Comparison of ENCODE assay signal across 8 mouse cellular contexts in genomic region chr2:125214592-125214991, GRCm38 (mm10). TPM values are rescaled to one million over a fixed set of nuclear protein-coding genes. Genes with fewer than 3 reads are reported as not detected.
DNase-seq lines count a peak whose midpoint lies in the region; ATAC-seq and TF ChIP-seq lines count a peak whose summit lies in the region.
"Had no signal": no experiment of that assay in that cellular context is flagged by ENCODE, and none has a peak within 500 bp of the region (broad histone marks: within the 10 kb centered on the region; RNA-seq: fewer than 3 reads in every experiment).

No protein-coding gene starts in this region.

- no peak for TF ChIP-seq POLR2A in brain, embryonic 14.5 days (IDR thresholded peaks at IDR 0.05; ENCODE audit: borderline replicate concordance, extremely low read depth, insufficient read depth, insufficient read length, poor library complexity, severe bottlenecking)

- no peak overlapping the region for H3K4me3 ChIP-seq in hindbrain, embryonic 12.5 days
- H3K4me3 ChIP-seq: limb, embryonic 15.5 days had no signal

- H3K4me2 ChIP-seq in hindbrain, embryonic 12.5 days (replicated peaks), result no peak overlapping the region
- H3K4me2 ChIP-seq: limb, embryonic 15.5 days had no signal

- no peak overlapping the region for H3K27ac ChIP-seq in hindbrain, embryonic 12.5 days
- H3K27ac ChIP-seq: limb, embryonic 15.5 days had no signal

- no peaks in the 10 kb centered on the region for H3K36me3 ChIP-seq in hindbrain, embryonic 12.5 days
- H3K36me3 ChIP-seq: limb, embryonic 15.5 days had no signal

- DNase-seq in NIH3T3 (ENCODE audit: low read depth), result peak; percentile 86
- peak; percentile 82 for DNase-seq in brain, embryonic 14.5 days (ENCODE audit: low read depth)
- DNase-seq in layer of hippocampus, adult 9-11 months, result peak; percentile 17
- peak; percentile 89 for DNase-seq in right cerebral cortex, postnatal 4 days

- WGBS in hindbrain, embryonic 12.5 days, result 5% methylated on average over 3 of the region's 3 CpGs

- ATAC-seq in erythroid progenitor cell, adult 5-6 weeks (replicated peaks; ENCODE audit: low FRiP score, poor library complexity, severe bottlenecking), result peak; percentile 70; the same call in 1 of the 2 replicates
- ATAC-seq in hindbrain, embryonic 12.5 days (ENCODE audit: low FRiP score), result 0 out of 2 replicates have a peak, but pooled peaks have one; percentile 68
- peak; percentile 99 for ATAC-seq in megakaryocyte progenitor cell, adult 5-6 weeks (replicated peaks; ENCODE audit: poor library complexity)

- H3K27me3 ChIP-seq in hindbrain, embryonic 12.5 days, result no peaks in the 10 kb centered on the region
- H3K27me3 ChIP-seq: limb, embryonic 15.5 days had no signal

- no peak overlapping the region for H3K9ac ChIP-seq in hindbrain, embryonic 12.5 days
- H3K9ac ChIP-seq: limb, embryonic 15.5 days had no signal

- peak; percentile 75 for TF ChIP-seq CTCF in brain, embryonic 14.5 days (IDR thresholded peaks at IDR 0.05; ENCODE audit: borderline replicate concordance, extremely low read depth, insufficient read depth, insufficient read length)

- H3K9me3 ChIP-seq in hindbrain, embryonic 12.5 days (replicated peaks), result no peaks in the 10 kb centered on the region
- H3K9me3 ChIP-seq: limb, embryonic 15.5 days had no signal

- H3K4me1 ChIP-seq in hindbrain, embryonic 12.5 days, result no peaks in the 10 kb centered on the region
- H3K4me1 ChIP-seq: limb, embryonic 15.5 days had no signal

RNA-seq across cellular contexts. Expression of gene Dut, which starts 32.4 kb away (rescaled TPM):
- 57.0 and 77.4 TPM in 2 replicates for polyA plus RNA-seq in brain, embryonic 14.5 days (2012; rRNA removed)
- total RNA-seq in erythroid progenitor cell, adult 5-6 weeks (2015; ENCODE audit: low replicate concordance), result 69.6 and 79.3 TPM in 2 replicates
- 80.2 and 93.8 TPM in 2 replicates for total RNA-seq in erythroid progenitor cell, adult 5-6 weeks (2017; ENCODE audit: low replicate concordance)
- polyA plus RNA-seq in hindbrain, embryonic 12.5 days (2016; fragmentation: Nextera tagmentation; extraction: Ambion mirVana), result 107 and 109 TPM in 2 replicates
- total RNA-seq in megakaryocyte progenitor cell, adult 5-6 weeks (2015), result 329 and 339 TPM in 2 replicates
- 203 and 242 TPM in 2 replicates for total RNA-seq in megakaryocyte progenitor cell, adult 5-6 weeks (2017)

Comparison
In these comparisons a context has a peak if more than half of its experiments do, and no peak if none do; other contexts are left out.
1. DNase-seq: peak in every context shown above with its lines; median percentile 89 in right cerebral cortex, postnatal 4 days; 86 in NIH3T3; 82 in brain, embryonic 14.5 days; 17 in layer of hippocampus, adult 9-11 months.